8 mouse cellular contexts compared by ENCODE assay signal in genomic region chr16:43979328-43980109, GRCm38 (mm10). TPM values are rescaled to one million over a fixed set of nuclear protein-coding genes. Genes with fewer than 3 reads are reported as not detected.
DNase-seq lines count a peak whose midpoint lies in the region.

Zdhhc23 (minus strand) TSS chr16:43979791.

- no peaks in the 10 kb centered on the region for H3K36me3 ChIP-seq in hindbrain, embryonic 10.5 days

- H3K4me3 ChIP-seq in hindbrain, embryonic 10.5 days: peak within 1 kb of the TSS; percentile 77

- under 1% methylated on average over 103 of the region's 103 CpGs for WGBS in hindbrain, embryonic 10.5 days

- peaks cover 48% of the 10 kb centered on the region for H3K27me3 ChIP-seq in hindbrain, embryonic 10.5 days (ENCODE audit: insufficient read depth, poor library complexity, severe bottlenecking)

- no peaks in the 10 kb centered on the region for H3K9me3 ChIP-seq in hindbrain, embryonic 10.5 days

- peaks cover 15% of the 10 kb centered on the region for H3K4me1 ChIP-seq in hindbrain, embryonic 10.5 days (replicated peaks)

- H3K27ac ChIP-seq in hindbrain, embryonic 10.5 days: peak within 1 kb of the TSS; percentile 73

- DNase-seq in CD4-positive, CD25-positive, alpha-beta regulatory T cell, adult 2 months (ENCODE audit: low read depth, low spot score): peak; percentile 77
- peak; percentile 68 for DNase-seq in ZHBTc4 (ENCODE audit: low read depth, low spot score)
- DNase-seq in embryo, embryonic 9.5 days (ENCODE audit: extremely low spot score): peak; percentile 49
- DNase-seq in hindbrain, embryonic 10.5 days (ENCODE audit: low spot score): peak; percentile 56
- DNase-seq in layer of hippocampus, postnatal 25 days (ENCODE audit: extremely low spot score in 1 of 2, low spot score in 1 of 2): no peak
- DNase-seq in lung, postnatal 25 days (ENCODE audit: low spot score): peak; percentile 20
- DNase-seq in right cerebral cortex, postnatal 14 days: peak; percentile 42
- DNase-seq in adipocyte (ENCODE audit: low spot score): no peak

RNA-seq across cellular contexts. Expression of gene Zdhhc23, which starts in this region (rescaled TPM):
- 0.25 and 0.32 TPM in 2 replicates for polyA plus RNA-seq in hindbrain, embryonic 10.5 days (2016; fragmentation: Nextera tagmentation; extraction: Ambion mirVana)
- total RNA-seq in layer of hippocampus, postnatal 25 days (2021): 10 to 100 TPM; 40.5 to 54.2 TPM

Comparison
In these comparisons a context has a peak if more than half of its experiments do, and no peak if none do; other contexts are left out.
1. Peak in DNase-seq, H3K4me3 ChIP-seq and H3K27ac ChIP-seq in hindbrain, embryonic 10.5 days; RNA of the gene not detected or under 1 TPM.
2. DNase-seq: peak in CD4-positive, CD25-positive, alpha-beta regulatory T cell, adult 2 months (single experiment), ZHBTc4 (single experiment), embryo, embryonic 9.5 days (single experiment), lung, postnatal 25 days (single experiment) and right cerebral cortex, postnatal 14 days (single experiment); none in layer of hippocampus, postnatal 25 days (0 of 2) and adipocyte (single experiment).